7 mouse cellular contexts compared by ENCODE assay signal in genomic region chr8:81014789-81015699, GRCm38 (mm10). TPM values are rescaled to one million over a fixed set of nuclear protein-coding genes. Genes with fewer than 3 reads are reported as not detected.
DNase-seq lines count a peak whose midpoint lies in the region; ATAC-seq and TF ChIP-seq lines count a peak whose summit lies in the region.

Gene Usp38, minus strand, starts transcription at chr8:81014928.

- peak within 1 kb of the TSS; percentile 81 for H3K4me2 ChIP-seq in intestine, postnatal 0 days (replicated peaks; ENCODE audit: low read depth)
- H3K4me2 ChIP-seq in midbrain, embryonic 12.5 days (replicated peaks), result peak within 1 kb of the TSS; percentile 100

- H3K9ac ChIP-seq in intestine, postnatal 0 days (ENCODE audit: low read depth, low read length), result peak within 1 kb of the TSS; percentile 94
- peak within 1 kb of the TSS; percentile 83 for H3K9ac ChIP-seq in midbrain, embryonic 12.5 days (replicated peaks)

- peak; percentile 82; the same call in 1 of the 2 replicates for TF ChIP-seq POLR2A in small intestine, adult 2 months (IDR thresholded peaks at IDR 0.05; ENCODE audit: low read depth, low read length)

- H3K9me3 ChIP-seq in embryonic facial prominence, embryonic 10.5 days, result no peaks in the 10 kb centered on the region
- H3K9me3 ChIP-seq in intestine, postnatal 0 days (ENCODE audit: control insufficient read depth), result no peaks in the 10 kb centered on the region
- no peaks in the 10 kb centered on the region for H3K9me3 ChIP-seq in midbrain, embryonic 12.5 days

- peaks cover 28% of the 10 kb centered on the region for H3K4me1 ChIP-seq in embryonic facial prominence, embryonic 10.5 days
- 0 out of 2 replicates have a peak, but pooled peaks cover 8% of the 10 kb centered on the region for H3K4me1 ChIP-seq in intestine, postnatal 0 days (replicated peaks; ENCODE audit: control insufficient read depth, insufficient read depth, low read length)
- H3K4me1 ChIP-seq in midbrain, embryonic 12.5 days, result peaks cover 28% of the 10 kb centered on the region
- no peaks in the 10 kb centered on the region for H3K4me1 ChIP-seq in small intestine, adult 2 months (ENCODE audit: control insufficient read depth, insufficient read depth, insufficient read length, low read length)

- no peak; the same call in 1 of the 2 replicates for TF ChIP-seq CTCF in intestine, postnatal 0 days (IDR thresholded peaks at IDR 0.05; ENCODE audit: low read depth)
- no peak for TF ChIP-seq CTCF in small intestine, adult 2 months (IDR thresholded peaks at IDR 0.05; ENCODE audit: extremely low read depth, insufficient read length, insufficient replicate concordance, low read depth, low read length)

- DNase-seq in adrenal gland, postnatal 10 days, result peak; percentile 100
- DNase-seq in embryonic facial prominence, embryonic 10.5 days (ENCODE audit: low spot score), result peak; percentile 100
- no peak for DNase-seq in gonadal fat pad, adult 2 months (ENCODE audit: low read depth)
- peak; percentile 100 for DNase-seq in left cerebral cortex, postnatal 4 days

- intact Hi-C loops in left cerebral cortex, postnatal 4 days (cut with DNase I), result no loop called here

- H3K36me3 ChIP-seq in embryonic facial prominence, embryonic 10.5 days (replicated peaks), result peaks cover 13% of the 10 kb centered on the region
- H3K36me3 ChIP-seq in intestine, postnatal 0 days (ENCODE audit: control insufficient read depth, insufficient read depth), result peaks cover 12% of the 10 kb centered on the region; the same call in 1 of the 2 replicates
- peaks cover 12% of the 10 kb centered on the region for H3K36me3 ChIP-seq in midbrain, embryonic 12.5 days
- H3K36me3 ChIP-seq in small intestine, adult 2 months (ENCODE audit: control insufficient read depth, insufficient read depth, low read length), result no peaks in the 10 kb centered on the region

- H3K27me3 ChIP-seq in embryonic facial prominence, embryonic 10.5 days (replicated peaks; ENCODE audit: low read depth, poor library complexity, severe bottlenecking), result no peaks in the 10 kb centered on the region
- H3K27me3 ChIP-seq in intestine, postnatal 0 days (replicated peaks; ENCODE audit: control insufficient read depth, insufficient read depth, low read length), result no peaks in the 10 kb centered on the region
- H3K27me3 ChIP-seq in midbrain, embryonic 12.5 days, result 0 out of 2 replicates have a peak, but pooled peaks cover 6% of the 10 kb centered on the region
- no peaks in the 10 kb centered on the region for H3K27me3 ChIP-seq in small intestine, adult 2 months (ENCODE audit: control insufficient read depth, insufficient read depth, low read length)

- peak within 1 kb of the TSS; percentile 91 for H3K27ac ChIP-seq in embryonic facial prominence, embryonic 10.5 days (replicated peaks)
- peak within 1 kb of the TSS; percentile 97 for H3K27ac ChIP-seq in intestine, postnatal 0 days (ENCODE audit: low read depth, low read length)
- peak within 1 kb of the TSS; percentile 85 for H3K27ac ChIP-seq in midbrain, embryonic 12.5 days (replicated peaks)
- peak within 1 kb of the TSS; percentile 98 for H3K27ac ChIP-seq in small intestine, adult 2 months (ENCODE audit: insufficient read depth, low read depth, low read length)

- peak within 1 kb of the TSS; percentile 86 for H3K4me3 ChIP-seq in embryonic facial prominence, embryonic 10.5 days
- peak within 1 kb of the TSS; percentile 95 for H3K4me3 ChIP-seq in intestine, postnatal 0 days (ENCODE audit: low read depth, low read length)
- H3K4me3 ChIP-seq in midbrain, embryonic 12.5 days, result peak within 1 kb of the TSS; percentile 82
- peak within 1 kb of the TSS; percentile 91 for H3K4me3 ChIP-seq in small intestine, adult 2 months (ENCODE audit: low read depth, low read length)

- 3% methylated on average over 57 of the region's 57 CpGs for WGBS in embryonic facial prominence, embryonic 10.5 days
- WGBS in intestine, postnatal 0 days, result 3% methylated on average over 57 of the region's 57 CpGs
- WGBS in midbrain, embryonic 12.5 days, result 3% methylated on average over 57 of the region's 57 CpGs
- 2% methylated on average over 57 of the region's 57 CpGs for WGBS in small intestine, adult 2 months

- ATAC-seq in intestine, postnatal 0 days, result peak; percentile 98
- peak; percentile 99 for ATAC-seq in midbrain, embryonic 12.5 days (ENCODE audit: low FRiP score, low read depth)

RNA-seq across cellular contexts. Expression of gene Usp38, which starts in this region (rescaled TPM):
- total RNA-seq in adrenal gland, postnatal 10 days (2021), result 10 to 100 TPM; 24.7 to 25.7 TPM
- polyA plus RNA-seq in embryonic facial prominence, embryonic 10.5 days (2016; fragmentation: Nextera tagmentation; extraction: Ambion mirVana), result 24.3 and 24.9 TPM in 2 replicates
- 10.5 and 11.5 TPM in 2 replicates for polyA plus RNA-seq in gonadal fat pad, adult 2 months (2012; rRNA removed)
- polyA plus RNA-seq in intestine, postnatal 0 days (2015; fragmentation: Nextera tagmentation; extraction: Ambion mirVana), result 9.4 and 10.6 TPM in 2 replicates
- 10 to 100 TPM; 26.6 to 27.2 TPM for total RNA-seq in left cerebral cortex, postnatal 4 days (2021)
- 30.7 and 32.7 TPM in 2 replicates for polyA plus RNA-seq in midbrain, embryonic 12.5 days (2016; fragmentation: Nextera tagmentation; extraction: Ambion mirVana)
- polyA plus RNA-seq in small intestine, adult 2 months (2012; rRNA removed), result 7.0 and 7.2 TPM in 2 replicates
